Mouse (Mus musculus) bone marrow macrophage, adult 2 months (primary cell): ENCODE results near the gene Trim47.

ENCODE experiments used
- CTCF ChIP-seq: IDR thresholded peaks from 2 replicates; pipeline ENCODE4 v1.5.1; 2012; ENCODE audit warnings: low read depth, mild to moderate bottlenecking, low read length, moderate library complexity
- POLR2A ChIP-seq: IDR thresholded peaks from 2 replicates; pipeline ENCODE4 v1.6.1; 2012; ENCODE audit warnings: mild to moderate bottlenecking, low read depth, low read length, borderline replicate concordance

GRCm38 (mm10) chr11:116095573-116095972 is 31.4 kb downstream of the Trim47 start:
- no peak for TF ChIP-seq CTCF
- no peak for TF ChIP-seq POLR2A
